Mouse (Mus musculus) midbrain, embryonic 14.5 days (tissue): ENCODE data around the gene Marveld3. TPM values are rescaled to one million over a fixed set of nuclear protein-coding genes. Genes with fewer than 3 reads are reported as not detected.
A peak's percentile ranks its signal among the peaks of the same experiment; 100 is the strongest.

Experiments
- ATAC-seq: fragments of 200-750 bp; cut with Nextera tagmentation; 2 replicates; pipeline ENCODE4 v1.8.0; 2017; ENCODE audit warnings: moderate number of reproducible peaks, moderate library complexity; ENCODE audit not compliant: low FRiP score, low TSS enrichment
- DNase-seq: peaks from one replicate; pipeline ENCODE4 v3.0.0-alpha.2; 2015
- H3K27ac ChIP-seq: fragments of 300-500 bp; sonication (generic); replicated peaks from 2 replicates; pipeline ENCODE4 v1.5.1; 2014; ENCODE audit warnings: mild to moderate bottlenecking, low read depth, low read length, moderate library complexity
- H3K27me3 ChIP-seq: fragments of 300-500 bp; sonication (generic); 2 replicates; pipeline ENCODE4 v1.6.1; 2014; ENCODE audit warnings: low read length, control low read depth, mixed read lengths; ENCODE audit not compliant: control insufficient read depth, insufficient read depth
- H3K36me3 ChIP-seq: fragments of 300-500 bp; sonication (generic); 2 replicates; pipeline ENCODE4 v1.6.1; 2014; ENCODE audit warnings: low read length, control low read depth; ENCODE audit not compliant: control insufficient read depth, insufficient read depth
- H3K4me1 ChIP-seq: fragments of 300-500 bp; sonication (generic); 2 replicates; pipeline ENCODE4 v1.6.1; 2014; ENCODE audit warnings: mild to moderate bottlenecking, antibody characterized with exemption, low read length, control low read depth; ENCODE audit not compliant: control insufficient read depth, insufficient read depth
- H3K4me2 ChIP-seq: fragments of 300-500 bp; sonication (generic); 2 replicates; pipeline ENCODE4 v1.6.1; 2014; ENCODE audit warnings: mild to moderate bottlenecking, low read length, moderate library complexity
- H3K4me3 ChIP-seq: fragments of 300-500 bp; sonication (generic); replicated peaks from 2 replicates; pipeline ENCODE4 v1.5.1; 2014; ENCODE audit warnings: low read depth, low read length
- H3K9ac ChIP-seq: fragments of 300-500 bp; sonication (generic); replicated peaks from 2 replicates; pipeline ENCODE4 v1.6.1; 2014; ENCODE audit warnings: mild to moderate bottlenecking, low read length, moderate library complexity
- H3K9me3 ChIP-seq: fragments of 300-500 bp; sonication (generic); 2 replicates; pipeline ENCODE4 v1.6.1; 2016; ENCODE audit warnings: low read length, control low read depth, mixed read lengths; ENCODE audit not compliant: control insufficient read depth
- WGBS: fragments of 180-500 bp; shearing (Covaris S2); extraction: QIAGEN DNeasy Blood & Tissue Kit; methylation state at CpG from one replicate; pipeline ENCODE4 v1.1.7; 2014; 5-methylcytosine and 5-hydroxymethylcytosine counted together
- polyA plus RNA-seq: library from polyadenylated mRNA; unstranded; fragments of >200 nt; fragmentation: Nextera tagmentation; extraction: Ambion mirVana; gene quantifications from 2 replicates; pipeline ENCODE4 v1.2.1, GENCODE M21; 2014

The Marveld3 gene
- 1.1 and 1.4 TPM in 2 replicates for polyA plus RNA-seq

DNA sequence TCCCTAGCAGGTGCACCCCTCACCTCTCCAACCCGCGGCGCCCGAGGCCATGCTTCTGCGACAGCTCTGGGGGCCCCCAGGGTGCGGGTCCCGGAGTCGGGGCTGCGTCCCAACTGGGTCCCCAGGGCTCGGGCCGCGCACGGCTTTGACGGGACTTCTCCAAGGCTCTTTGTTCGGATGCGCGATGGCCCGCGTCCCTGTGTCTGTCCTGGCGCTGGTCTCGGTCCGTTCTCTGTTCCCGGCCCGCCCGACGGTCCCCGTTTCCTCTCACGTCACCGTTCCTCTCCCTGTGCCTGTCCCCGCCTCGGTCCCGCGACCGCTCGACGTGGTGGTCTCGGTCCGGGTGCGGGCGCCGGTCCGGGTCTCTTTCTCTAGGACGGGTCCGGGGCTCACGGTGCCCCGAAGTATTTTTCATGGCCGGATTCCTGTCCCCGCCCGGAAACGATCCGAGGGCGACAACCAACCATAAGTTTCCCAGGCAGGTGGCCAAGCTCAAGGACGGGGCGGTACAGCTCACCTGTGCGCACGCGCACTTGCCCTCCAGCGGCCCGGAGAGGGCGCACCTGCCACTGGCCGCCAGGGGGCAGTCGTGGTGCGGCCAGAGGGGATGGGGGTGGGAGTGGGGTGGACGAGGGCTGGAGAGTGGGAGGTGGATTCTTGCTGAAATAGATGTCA, at the start of gene Marveld3:
TSS of gene Marveld3 (minus strand) at position 511 of the 675 bp plus-strand sequence.
- DNase-seq: peak; percentile 77
- Histone ChIP-seq H3K4me3 (peak within 1 kb of the TSS; percentile 35), H3K9me3 (no peaks in the 10 kb centered on the region), H3K27me3 (peaks cover 23% of the 10 kb centered on the region), H3K4me2 (peak within 1 kb of the TSS; percentile 60), H3K4me1 (peaks cover 11% of the 10 kb centered on the region; the same call in 1 of the 2 replicates), H3K9ac (peak within 1 kb of the TSS; percentile 31; the same call in 1 of the 2 replicates), H3K27ac (no peak within 1 kb of the TSS), H3K36me3 (no peaks in the 10 kb centered on the region)
- 2% methylated on average over 64 of the region's 64 CpGs for WGBS
- peak; percentile 37; the same call in 1 of the 2 replicates for ATAC-seq

DNA sequence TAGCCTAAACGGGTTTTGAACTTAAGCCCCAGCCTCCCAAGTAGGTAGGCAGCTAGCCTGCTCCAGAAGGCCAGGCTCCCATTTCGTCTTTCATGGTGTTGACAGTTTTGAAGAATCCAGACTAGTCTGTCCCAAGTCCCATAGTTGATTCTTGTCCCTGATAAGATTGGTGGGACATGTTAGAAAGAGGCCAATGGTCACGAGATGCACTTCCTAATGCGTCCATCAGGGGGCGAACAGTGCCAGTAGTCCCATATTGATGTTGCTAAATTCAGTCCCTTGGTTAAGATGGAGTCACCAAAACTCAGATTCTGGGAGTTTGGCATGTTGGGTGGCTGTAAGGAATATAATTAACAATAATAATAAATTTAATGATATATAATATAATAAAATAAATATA, 48.9 kb upstream of the Marveld3 start:
- ATAC-seq (no peak), DNase-seq (peak; percentile 62)
- Histone ChIP-seq H3K9ac (no peak overlapping the region), H3K4me1 (peaks cover 5% of the 10 kb centered on the region), H3K27ac (no peak overlapping the region), H3K27me3 (no peaks in the 10 kb centered on the region), H3K4me2 (no peak overlapping the region), H3K4me3 (no peak overlapping the region), H3K36me3 (no peaks in the 10 kb centered on the region), H3K9me3 (no peaks in the 10 kb centered on the region)
- 37% methylated on average over 5 of the region's 5 CpGs for WGBS

DNA sequence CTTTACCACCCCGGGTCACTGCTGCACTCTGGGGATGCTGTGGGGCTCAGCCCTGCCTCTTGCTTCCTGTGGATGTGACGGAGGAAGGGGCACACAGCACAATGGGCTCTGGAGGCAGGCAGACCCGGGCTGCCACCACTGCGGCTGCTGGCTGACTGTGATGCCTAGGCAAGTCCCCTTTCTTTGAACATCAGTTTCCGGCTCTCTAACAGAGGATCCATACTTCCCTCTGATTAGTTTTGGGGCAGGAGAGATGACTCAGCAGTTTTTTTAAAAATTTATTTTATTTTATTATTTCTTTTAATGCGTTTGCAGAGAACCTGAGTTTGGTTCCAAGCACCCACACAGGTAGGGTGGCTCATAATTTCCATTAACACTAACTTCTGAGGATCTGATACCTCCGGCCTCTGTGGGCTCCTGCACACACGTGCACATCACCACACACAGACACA, 47.0 kb upstream of the Marveld3 start:
- Histone ChIP-seq H3K4me2 (no peak overlapping the region), H3K36me3 (no peaks in the 10 kb centered on the region), H3K4me3 (no peak overlapping the region), H3K27ac (no peak overlapping the region), H3K9me3 (no peaks in the 10 kb centered on the region), H3K9ac (no peak overlapping the region), H3K27me3 (no peaks in the 10 kb centered on the region), H3K4me1 (peaks cover 5% of the 10 kb centered on the region)
- 68% methylated on average over 8 of the region's 8 CpGs for WGBS
- no peak for DNase-seq
- no peak for ATAC-seq

DNA sequence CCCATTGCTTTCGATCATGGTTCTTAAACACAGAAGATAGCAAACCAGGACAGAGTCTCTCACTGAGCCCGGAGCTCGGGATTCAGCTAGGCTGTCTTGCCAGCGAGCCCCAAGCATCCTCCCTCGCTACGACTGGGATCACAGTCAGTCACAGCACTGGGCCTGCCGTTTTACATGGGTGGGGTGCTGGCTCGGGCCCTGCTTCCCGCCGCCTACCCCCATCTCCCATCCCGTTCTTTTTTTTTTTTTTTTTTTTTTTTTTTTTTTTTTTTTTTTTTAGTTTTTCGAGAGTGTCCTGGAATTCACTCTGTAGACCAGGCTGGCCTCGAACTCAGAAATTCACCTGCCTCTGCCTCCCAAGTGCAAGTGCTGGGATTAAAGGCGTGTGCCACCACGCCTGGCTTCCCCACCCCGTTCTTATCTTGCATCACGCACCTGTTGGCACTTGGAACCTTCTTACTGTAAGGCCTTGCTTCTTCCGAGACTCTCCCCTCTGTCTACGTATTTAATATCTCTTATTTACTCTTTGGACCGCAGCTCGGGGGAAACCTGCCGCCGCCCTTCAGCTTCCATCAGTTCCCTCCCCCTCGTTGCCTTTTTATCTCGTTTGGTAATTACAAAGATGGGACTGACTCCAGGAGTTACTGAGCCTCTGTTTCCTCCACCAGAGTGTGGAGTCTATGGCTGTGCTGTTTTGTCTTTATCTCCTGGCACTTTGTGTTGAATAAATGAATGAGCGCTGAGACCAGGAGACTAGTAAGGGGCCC, 46.4 kb upstream of the Marveld3 start:
- DNase-seq (no peak), ATAC-seq (no peak)
- H3K4me2 ChIP-seq: no peak overlapping the region
- no peak overlapping the region for H3K4me3 ChIP-seq
- peaks cover 5% of the 10 kb centered on the region for H3K4me1 ChIP-seq
- H3K9me3 ChIP-seq: no peaks in the 10 kb centered on the region
- H3K9ac ChIP-seq: no peak overlapping the region
- H3K36me3 ChIP-seq: no peaks in the 10 kb centered on the region
- H3K27me3 ChIP-seq: no peaks in the 10 kb centered on the region
- WGBS: 93% methylated on average over 26 of the region's 26 CpGs
- no peak overlapping the region for H3K27ac ChIP-seq

DNA sequence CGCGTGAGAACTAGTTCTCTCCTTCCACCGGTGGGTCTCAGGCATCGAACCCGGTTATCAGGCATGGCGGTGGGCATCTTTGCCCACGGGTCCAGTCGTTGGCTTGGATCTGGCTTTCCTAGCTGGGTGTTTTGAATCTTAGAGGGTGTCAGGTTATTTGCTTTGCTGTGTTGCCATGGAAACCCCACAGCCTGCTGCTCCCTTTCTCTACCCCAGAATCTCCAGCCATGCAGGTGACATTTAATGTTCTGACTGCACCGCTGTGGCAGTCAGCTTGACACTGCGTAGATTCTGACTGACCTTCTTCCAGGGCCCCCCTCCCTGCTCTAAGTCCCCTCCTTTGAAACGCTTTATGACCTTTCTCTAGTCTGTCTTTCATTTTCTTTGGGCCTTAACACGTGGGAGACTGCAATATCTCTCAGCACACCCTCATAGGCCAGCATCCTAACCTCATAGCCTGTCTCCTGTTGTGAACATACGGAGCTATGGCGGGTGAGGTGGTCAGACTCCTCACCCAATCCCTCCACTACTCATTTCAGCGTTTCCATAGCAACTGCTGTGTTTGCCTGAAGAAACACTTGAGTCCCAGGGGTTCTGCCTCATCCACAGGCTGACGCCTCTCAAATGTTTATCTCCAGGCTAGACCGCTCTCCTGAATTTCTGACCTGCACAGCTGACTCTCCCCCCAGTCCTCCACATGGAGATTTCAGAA, 44.5 kb upstream of the Marveld3 start:
- no peak for ATAC-seq
- Histone ChIP-seq H3K4me2 (no peak overlapping the region), H3K36me3 (no peaks in the 10 kb centered on the region)

DNA sequence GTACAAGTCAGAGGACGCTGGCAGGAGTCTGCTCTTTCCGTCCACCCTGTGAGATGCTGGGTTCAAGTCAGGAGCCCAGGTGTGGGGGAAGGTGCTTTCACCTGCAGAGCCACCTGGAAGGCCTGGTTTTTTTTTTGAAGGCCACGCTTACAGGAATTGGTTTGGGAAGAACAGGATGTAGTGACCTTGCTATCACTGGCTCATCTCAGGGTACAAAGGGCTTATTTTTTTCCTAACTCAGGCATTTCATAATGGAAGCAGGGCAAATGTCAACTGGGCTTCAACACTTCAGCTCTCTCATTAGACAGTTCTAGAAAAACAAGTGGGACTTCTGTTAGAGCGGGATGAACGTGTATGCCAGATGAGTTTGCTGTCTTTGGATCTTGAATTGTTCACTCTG, 42.3 kb upstream of the Marveld3 start:
- Histone ChIP-seq H3K9ac (no peak overlapping the region), H3K27ac (no peak overlapping the region), H3K9me3 (no peaks in the 10 kb centered on the region), H3K36me3 (no peaks in the 10 kb centered on the region), H3K4me3 (no peak overlapping the region), H3K4me1 (peaks cover 5% of the 10 kb centered on the region), H3K4me2 (no peak overlapping the region), H3K27me3 (no peaks in the 10 kb centered on the region)
- DNase-seq (no peak), ATAC-seq (no peak)
- 85% methylated on average over 5 of the region's 5 CpGs for WGBS

More for the DNA sequence above, 44.5 kb upstream of the Marveld3 start:
- peaks cover 5% of the 10 kb centered on the region for H3K4me1 ChIP-seq
- H3K27me3 ChIP-seq: no peaks in the 10 kb centered on the region
- DNase-seq: peak; percentile 78
- WGBS: 48% methylated on average over 17 of the region's 17 CpGs
- no peak overlapping the region for H3K4me3 ChIP-seq
- H3K27ac ChIP-seq: peak overlapping the region; percentile 81
- no peak overlapping the region for H3K9ac ChIP-seq
- H3K9me3 ChIP-seq: no peaks in the 10 kb centered on the region

DNA sequence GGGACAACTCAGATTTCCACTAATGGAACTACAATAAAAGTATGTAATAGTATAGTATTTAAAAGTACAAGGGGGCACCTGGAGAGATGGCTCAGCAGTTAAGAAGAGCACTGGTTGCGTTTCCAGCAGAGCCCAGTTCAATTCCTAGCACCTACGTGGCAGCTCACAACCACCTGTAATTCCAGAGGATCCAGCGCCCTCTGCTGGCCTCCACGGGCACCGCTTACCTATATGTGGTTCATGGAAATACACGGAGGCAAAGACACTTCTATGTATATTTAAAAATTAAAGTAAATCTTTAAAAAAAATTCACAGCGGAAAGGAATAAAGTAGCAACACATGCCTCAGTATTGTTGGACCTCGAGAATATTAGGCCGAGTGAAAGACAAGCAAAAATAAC, 41.0 kb upstream of the Marveld3 start:
- 33% methylated on average over 9 of the region's 9 CpGs for WGBS
- DNase-seq (peak; percentile 27), ATAC-seq (no peak)
- Histone ChIP-seq H3K27me3 (no peaks in the 10 kb centered on the region), H3K36me3 (no peaks in the 10 kb centered on the region), H3K27ac (no peak overlapping the region), H3K4me1 (peaks cover 5% of the 10 kb centered on the region), H3K9me3 (no peaks in the 10 kb centered on the region), H3K4me2 (no peak overlapping the region), H3K4me3 (no peak overlapping the region), H3K9ac (no peak overlapping the region)

DNA sequence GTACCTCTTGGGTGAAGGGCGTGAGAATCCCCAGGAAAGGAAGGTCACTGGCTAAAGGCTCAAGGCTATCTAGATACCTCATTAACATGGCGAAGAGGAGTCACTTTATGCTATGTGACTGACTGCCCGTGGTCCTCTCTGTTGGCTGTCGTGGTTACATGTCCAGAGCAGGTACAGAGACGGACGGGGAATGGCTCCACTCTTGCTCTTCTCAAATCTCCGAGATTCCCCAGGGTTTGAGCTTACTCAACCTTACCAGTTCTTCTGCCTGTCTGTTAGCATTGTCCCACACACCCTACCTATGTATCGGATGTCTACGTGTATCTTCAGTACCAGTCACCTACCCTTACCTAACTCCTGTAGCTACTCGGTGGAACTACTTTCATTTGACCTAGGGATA, 38.0 kb upstream of the Marveld3 start:
- ATAC-seq: no peak
- no peak overlapping the region for H3K4me3 ChIP-seq
- DNase-seq: no peak
- no peaks in the 10 kb centered on the region for H3K27me3 ChIP-seq
- H3K9ac ChIP-seq: no peak overlapping the region
- no peaks in the 10 kb centered on the region for H3K36me3 ChIP-seq
- WGBS: 91% methylated on average over 10 of the region's 10 CpGs
- no peak overlapping the region for H3K27ac ChIP-seq
- no peaks in the 10 kb centered on the region for H3K4me1 ChIP-seq
- H3K9me3 ChIP-seq: no peaks in the 10 kb centered on the region
- H3K4me2 ChIP-seq: no peak overlapping the region
